Mouse (Mus musculus) thymus, postnatal 0 days (tissue): Measurements from ENCODE around the gene Angptl7. TPM values are rescaled to one million over a fixed set of nuclear protein-coding genes. Genes with fewer than 3 reads are reported as not detected.
A peak's percentile ranks its signal among the peaks of the same experiment; 100 is the strongest.

Experiments
- DNase-seq: peaks from one replicate; pipeline ENCODE4 v3.0.0-alpha.2; 2015; ENCODE audit warnings: low spot score
- polyA plus RNA-seq: library from polyadenylated mRNA; unstranded; fragments of >200 nt; fragmentation: Nextera tagmentation; extraction: Ambion mirVana; gene quantifications from 2 replicates; pipeline ENCODE4 v1.2.1, GENCODE M21; 2015

The Angptl7 gene
- polyA plus RNA-seq: 1.1 TPM in 2 replicates

DNA sequence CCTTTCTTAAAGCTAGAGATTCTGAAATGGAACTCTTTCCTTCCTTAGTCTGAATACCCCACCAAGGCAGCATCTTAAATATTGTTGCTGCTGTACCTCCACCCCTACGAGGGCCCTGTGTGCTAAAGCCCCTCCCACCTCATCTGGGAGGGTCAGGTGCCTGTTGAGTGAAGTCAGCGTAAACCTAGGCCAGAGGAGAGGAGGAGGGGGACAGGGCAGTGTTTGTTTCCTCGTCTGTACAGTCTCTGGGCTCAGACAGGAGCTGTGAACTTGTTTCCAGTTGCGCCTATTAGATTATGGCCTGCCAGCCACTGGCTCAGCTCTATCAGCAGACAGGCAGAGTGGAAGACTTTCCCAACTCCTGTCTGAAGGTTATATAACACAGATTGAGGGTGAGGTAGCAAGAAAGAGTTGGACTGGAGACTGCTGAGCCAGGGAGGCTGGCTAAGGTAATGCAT, at the start of gene Angptl7:
Gene Angptl7 (minus strand): TSS at position 51 of the 458 bp plus-strand sequence.
- no peak for DNase-seq

DNA sequence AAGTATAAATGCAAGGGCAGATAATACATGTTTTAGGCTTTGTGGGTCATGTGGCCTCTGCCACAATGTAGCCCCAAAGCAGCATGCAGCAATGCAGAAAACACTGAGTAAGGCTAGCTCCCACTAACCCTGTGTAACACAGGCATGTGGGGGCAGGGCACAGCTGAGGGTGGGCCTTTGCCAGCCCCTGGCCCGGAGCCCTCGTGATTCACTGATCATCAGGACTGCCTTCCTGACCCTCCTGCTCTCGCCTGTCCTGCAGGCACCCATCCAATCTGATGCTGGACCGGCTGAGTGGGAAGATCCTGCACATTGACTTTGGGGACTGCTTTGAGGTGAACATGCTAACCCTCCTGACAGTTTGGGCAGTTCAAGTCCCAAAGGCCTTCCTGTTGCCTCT, 48.8 kb upstream of the Angptl7 start:
- DNase-seq: no peak

DNA sequence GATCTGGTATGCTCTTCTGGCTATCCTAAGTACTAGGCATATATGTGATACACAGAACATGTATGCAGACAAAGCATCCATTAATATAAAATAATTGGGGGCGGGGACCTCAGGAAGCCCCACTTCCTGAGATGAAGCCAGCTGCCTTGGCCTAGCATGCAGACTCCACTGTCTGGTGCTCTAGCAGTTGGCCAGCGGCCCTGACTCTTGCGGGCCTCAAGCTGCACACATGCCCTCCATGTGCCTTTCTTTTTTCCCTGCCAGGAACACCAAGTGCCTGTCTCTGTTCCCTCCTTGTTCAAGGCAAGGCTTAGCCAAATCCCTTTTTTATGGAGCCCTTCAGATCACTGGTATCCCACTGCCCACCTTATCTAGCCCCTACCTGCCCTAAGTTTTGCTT, 35.6 kb upstream of the Angptl7 start:
- no peak for DNase-seq

GRCm38 (mm10) chr4:148533613-148534328, 33.5 kb upstream of the Angptl7 start:
- no peak for DNase-seq

- no peak for DNase-seq
Measured at GRCm38 (mm10) chr4:148532516-148532915, 32.3 kb upstream of the Angptl7 start.

DNA sequence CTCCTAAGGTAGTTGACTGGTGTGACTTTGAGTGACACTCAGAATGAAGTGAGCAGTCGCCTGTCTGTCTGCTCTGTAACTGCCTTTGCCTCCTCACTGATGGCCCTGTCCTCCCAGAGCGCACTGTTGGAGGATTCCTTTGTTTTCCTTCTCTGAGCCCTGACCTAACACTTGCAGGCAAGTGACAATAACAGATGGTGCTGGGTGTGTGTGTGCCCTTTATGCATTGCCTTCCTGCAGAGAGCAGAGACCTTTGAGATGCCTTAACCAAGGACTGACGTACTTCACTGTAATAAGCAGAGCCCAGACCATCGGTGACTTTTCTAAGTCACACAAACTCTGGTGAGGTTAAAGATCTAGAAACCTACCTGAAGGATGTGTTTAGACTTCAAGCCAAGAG, 31.1 kb upstream of the Angptl7 start:
- DNase-seq: no peak

DNA sequence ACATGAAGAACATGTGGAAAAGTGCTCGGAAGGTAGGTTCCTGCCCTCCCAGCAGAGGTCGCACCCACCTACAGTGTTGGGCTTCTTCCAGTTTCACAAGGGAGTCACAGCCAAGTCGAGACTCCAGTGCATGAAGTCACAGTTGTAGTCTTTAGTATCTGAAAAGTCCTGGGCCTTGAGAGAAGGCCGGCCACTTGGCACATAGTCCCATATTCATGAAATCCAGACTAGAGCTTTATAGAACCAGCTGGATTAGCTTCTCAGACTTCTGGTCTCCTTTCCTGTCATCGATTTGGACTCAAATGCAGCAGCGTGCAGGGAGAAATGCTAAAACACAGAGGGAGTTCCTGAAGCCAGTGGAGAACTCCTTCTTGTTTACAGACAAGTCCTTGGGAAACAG, 30.5 kb upstream of the Angptl7 start:
- no peak for DNase-seq

DNA sequence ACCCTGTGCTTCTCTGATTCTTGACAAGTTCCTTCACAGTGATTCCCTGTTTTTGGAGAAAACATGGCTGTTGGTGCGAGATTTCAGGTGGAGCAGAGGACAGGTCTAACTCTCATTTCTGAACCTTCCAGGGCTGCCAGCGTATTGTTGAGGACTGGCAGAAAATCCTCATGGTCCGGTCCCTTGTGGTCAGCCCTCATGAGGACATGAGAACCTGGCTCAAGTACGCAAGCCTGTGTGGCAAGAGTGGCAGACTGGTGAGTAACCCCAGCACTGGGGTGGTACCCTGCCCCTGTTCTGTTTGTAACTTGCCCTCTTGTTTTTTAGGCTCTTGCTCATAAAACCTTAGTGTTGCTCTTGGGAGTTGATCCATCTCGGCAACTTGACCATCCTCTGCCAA, 30.1 kb upstream of the Angptl7 start:
- DNase-seq: no peak

- DNase-seq: no peak
Measured at GRCm38 (mm10) chr4:148527158-148527910, 27.1 kb upstream of the Angptl7 start.

- DNase-seq: no peak
Measured at GRCm38 (mm10) chr4:148523538-148523937, 23.3 kb upstream of the Angptl7 start.

- DNase-seq: no peak
Measured at GRCm38 (mm10) chr4:148518235-148518795, 18.1 kb upstream of the Angptl7 start.

DNA sequence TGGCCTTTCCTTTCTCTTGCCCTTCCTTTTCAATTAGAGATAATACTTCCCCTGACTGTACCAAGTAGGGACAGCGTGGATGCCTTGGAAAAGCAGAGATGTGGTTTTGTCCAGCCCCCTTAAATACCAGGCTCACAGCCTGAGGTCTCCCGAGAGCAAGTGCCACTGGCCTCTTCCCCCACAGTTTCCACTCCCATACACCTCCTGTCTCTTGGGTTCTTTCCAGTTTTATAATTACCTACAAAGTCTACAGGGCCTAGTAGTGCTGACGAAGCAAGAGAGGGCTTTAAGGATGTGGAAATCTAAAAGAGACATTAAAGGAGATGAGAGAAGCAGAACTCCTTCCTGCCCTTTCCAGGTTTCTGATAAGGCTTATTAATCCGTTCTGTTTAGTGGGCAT, 17.5 kb upstream of the Angptl7 start:
- no peak for DNase-seq

- no peak for DNase-seq
Measured at GRCm38 (mm10) chr4:148515313-148515712, 15.1 kb upstream of the Angptl7 start.

DNA sequence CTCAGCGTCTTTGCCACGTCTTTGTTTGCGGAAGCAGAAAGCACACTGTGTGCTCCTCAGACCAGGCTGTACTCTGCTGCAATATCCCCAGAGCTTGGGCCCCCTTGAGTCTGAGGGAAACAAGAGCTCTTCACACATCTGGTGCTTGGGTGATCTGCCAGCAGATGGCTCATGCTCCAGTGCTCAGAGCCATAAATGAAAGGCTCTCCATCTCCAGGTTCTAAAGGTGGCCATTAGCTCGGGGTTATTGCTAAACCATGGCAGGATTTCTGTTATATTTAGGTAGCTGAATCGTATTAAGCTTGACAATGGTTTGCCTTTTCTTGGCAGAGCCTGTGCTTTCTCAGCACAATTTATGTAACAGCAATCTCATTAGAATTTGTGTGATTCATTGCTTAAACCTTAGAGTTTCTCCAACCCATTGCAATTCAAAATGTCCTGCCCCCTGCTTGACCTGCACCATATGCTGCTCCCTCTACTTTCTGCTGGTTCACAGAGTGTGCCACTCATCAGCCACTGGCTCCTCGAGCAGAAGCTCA, 12.8 kb upstream of the Angptl7 start:
- no peak for DNase-seq

DNA sequence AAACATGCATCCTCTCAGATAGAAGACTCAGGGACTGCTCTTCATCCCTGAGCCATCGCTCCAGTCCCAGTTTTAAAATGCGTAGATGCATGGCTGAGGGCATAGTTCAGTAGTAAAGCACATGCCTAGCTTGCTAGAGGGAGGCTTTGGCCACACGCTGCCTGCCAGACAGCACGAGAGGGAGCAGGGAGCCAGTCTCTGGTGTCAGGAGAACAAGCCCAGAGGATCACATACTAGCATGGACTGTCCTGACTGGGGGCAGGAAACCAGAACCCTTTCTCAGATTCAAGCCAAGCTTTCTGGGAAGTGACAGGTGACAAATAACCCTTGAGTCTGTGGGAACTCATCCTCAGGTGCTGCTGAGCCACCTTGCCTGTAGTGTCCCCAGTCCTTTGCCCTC, 11.1 kb upstream of the Angptl7 start:
- DNase-seq: no peak

- DNase-seq: no peak
Measured at GRCm38 (mm10) chr4:148510691-148511090, 10.4 kb upstream of the Angptl7 start.

GRCm38 (mm10) chr4:148509450-148510084, 9.3 kb upstream of the Angptl7 start:
- peak; percentile 65 for DNase-seq

DNA sequence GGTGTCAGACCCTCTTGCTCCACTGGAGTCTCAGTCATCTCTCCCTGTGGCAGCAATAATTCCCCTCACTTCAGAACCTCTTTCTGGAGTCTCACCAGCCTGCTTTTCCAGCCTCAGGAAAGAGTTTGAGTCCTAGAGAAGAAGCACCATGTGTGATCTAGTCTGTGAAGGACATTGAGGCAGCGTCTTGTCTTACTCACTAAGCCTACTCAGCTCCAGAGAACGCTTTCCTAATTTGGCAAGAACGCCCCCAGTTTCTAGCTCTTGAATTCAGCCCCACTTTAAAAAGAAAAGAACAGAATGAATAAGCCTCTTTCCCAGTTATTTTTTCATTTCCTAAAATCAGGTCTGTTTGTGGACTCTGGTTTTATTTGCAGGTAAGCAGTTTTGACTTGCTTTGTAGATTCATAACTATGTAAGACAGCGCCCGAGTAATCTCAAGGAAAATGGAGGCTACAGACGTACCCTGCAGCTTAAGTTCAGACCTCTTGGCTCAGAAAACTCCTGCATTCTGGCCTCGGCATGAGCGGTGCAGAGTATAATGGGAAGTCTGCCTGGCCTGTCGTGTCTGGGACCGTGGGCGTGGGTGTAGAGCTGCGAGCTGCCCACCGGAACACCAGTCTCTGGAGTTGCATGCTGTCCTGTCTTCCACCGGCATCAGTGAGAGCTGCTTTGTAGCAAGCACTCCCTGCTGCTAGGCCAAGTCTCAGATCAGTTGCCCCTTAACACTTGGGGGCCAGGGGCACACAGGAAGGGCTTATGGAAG, 8.0 kb upstream of the Angptl7 start:
- DNase-seq: no peak

DNA sequence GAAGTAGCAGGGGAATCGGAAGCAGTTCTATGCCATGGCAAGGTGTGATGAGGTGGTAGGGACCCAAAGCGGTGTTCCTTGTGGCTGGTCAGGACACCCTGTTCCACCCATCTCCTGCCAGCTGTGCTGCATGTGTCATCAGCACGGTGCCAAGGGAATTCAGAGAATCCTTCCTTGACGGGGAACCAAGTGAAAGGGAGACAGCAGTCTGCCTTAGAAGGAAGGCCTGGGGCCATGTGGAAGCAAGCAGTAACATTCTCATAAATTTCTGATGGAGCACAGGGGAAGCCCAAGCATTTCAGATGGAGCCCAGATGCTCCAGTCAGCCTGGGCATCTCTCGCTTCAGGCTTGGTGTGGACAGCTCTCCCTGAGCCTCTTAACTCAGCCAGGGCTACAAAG, 7.3 kb upstream of the Angptl7 start:
- DNase-seq: no peak

DNA sequence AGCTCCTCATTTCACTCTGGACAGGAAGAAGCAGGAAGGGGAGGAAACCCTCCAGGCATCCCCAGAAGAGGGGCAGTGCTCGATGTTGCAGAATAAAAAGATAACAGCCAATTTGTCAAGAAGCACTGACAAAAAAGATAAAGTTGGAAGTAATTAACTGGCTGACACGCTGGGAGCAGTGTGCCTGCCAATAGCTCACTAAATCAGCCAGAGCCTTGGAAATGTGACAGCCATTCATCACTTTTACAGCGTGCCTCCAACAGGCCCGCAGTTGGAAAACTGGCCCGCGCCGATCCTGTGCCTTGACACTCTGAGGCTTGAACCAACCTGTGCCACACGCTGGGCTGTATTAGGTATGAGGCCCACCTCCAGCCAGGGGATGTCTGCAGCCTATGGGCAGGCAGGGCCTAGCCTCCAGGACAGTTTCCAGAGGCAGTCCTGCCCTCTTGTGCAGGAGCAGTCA, 4.3 kb upstream of the Angptl7 start:
- DNase-seq: no peak
